Mouse (Mus musculus): ENCODE data around the gene Mettl1. TPM values are rescaled to one million over a fixed set of nuclear protein-coding genes. Genes with fewer than 3 reads are reported as not detected.

Mettl1 gene
- polyA plus RNA-seq, 1 experiment: 12.1 TPM

DNA sequence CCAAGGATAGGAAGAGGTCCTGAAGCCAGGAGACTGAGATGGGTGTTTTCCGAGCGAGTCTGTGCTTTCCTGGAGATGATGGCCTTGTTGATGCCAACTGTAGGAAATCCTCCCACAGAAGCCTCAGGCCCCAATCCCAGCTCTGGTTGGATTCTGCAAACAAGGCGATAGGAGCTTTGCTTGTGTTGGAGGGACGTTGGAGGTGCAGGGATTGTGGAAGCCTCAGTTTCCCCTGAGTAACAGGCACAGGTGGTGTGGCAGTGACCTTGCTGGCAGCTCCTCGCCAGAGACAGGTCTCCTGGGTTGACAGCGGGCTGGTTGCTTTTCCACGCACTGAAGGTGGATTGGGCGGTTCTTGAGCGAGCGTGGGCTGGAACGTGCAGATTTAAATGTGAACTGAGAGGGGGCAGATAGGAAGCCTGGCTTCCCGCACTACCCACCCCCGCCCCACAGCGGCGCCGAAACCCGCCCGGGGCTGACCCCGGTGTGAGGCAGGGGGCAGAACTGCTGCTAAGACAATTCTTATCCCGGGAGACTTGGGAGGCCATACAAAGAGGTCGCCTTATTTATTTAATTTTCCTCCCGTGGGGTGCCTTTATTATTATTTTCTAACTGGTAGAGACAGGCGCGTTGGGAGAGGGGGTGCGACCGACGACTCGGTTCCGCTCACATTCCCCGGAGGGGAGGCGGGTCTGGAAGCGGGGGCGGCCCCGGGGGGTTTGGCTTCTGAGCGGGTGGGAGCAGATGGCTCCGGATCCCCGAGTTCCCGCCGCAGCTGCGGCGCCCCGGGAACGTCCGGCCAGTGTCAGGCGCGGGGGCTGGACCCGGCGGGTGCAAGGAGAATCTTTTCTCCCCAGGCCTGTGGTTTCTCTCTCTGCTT, 39.9 kb downstream of the Mettl1 start:
- H3K4me1 ChIP-seq: peaks cover 36% of the 10 kb centered on the region
- peaks cover 82% of the 10 kb centered on the region for H3K36me3 ChIP-seq (replicated peaks; ENCODE audit: low read length)
- no peaks in the 10 kb centered on the region for H3K27me3 ChIP-seq (replicated peaks)
- TF ChIP-seq FLI1 (IDR thresholded peaks at IDR 0.05; ENCODE audit: low read length): no peak
- no peak for TF ChIP-seq GATA1 (IDR thresholded peaks at IDR 0.05; ENCODE audit: borderline replicate concordance, low read length)
- H3K9me3 ChIP-seq: peaks cover 6% of the 10 kb centered on the region; the same call in 1 of the 2 replicates
- H3K4me3 ChIP-seq (replicated peaks): no peak overlapping the region

GRCm38 (mm10) chr10:127081996-127082620, 40.9 kb downstream of the Mettl1 start:
- peaks cover 92% of the 10 kb centered on the region for H3K36me3 ChIP-seq (replicated peaks; ENCODE audit: low read length)
- no peaks in the 10 kb centered on the region for H3K27me3 ChIP-seq (replicated peaks)
- H3K4me3 ChIP-seq (replicated peaks): no peak overlapping the region
- peaks cover 27% of the 10 kb centered on the region for H3K4me1 ChIP-seq
- H3K9me3 ChIP-seq: peaks cover 6% of the 10 kb centered on the region; the same call in 1 of the 2 replicates
- TF ChIP-seq FLI1 (IDR thresholded peaks at IDR 0.05; ENCODE audit: low read length) (no peak), GATA1 (IDR thresholded peaks at IDR 0.05; ENCODE audit: borderline replicate concordance, low read length) (no peak)

GRCm38 (mm10) chr10:127083292-127083914, 42.2 kb downstream of the Mettl1 start:
- no peaks in the 10 kb centered on the region for H3K27me3 ChIP-seq (replicated peaks)
- H3K4me3 ChIP-seq (replicated peaks): no peak overlapping the region
- no peak for TF ChIP-seq GATA1 (IDR thresholded peaks at IDR 0.05; ENCODE audit: borderline replicate concordance, low read length)
- H3K9me3 ChIP-seq: peaks cover 6% of the 10 kb centered on the region; the same call in 1 of the 2 replicates
- peaks cover 15% of the 10 kb centered on the region for H3K4me1 ChIP-seq
- H3K36me3 ChIP-seq (replicated peaks; ENCODE audit: low read length): peaks cover 95% of the 10 kb centered on the region

DNA sequence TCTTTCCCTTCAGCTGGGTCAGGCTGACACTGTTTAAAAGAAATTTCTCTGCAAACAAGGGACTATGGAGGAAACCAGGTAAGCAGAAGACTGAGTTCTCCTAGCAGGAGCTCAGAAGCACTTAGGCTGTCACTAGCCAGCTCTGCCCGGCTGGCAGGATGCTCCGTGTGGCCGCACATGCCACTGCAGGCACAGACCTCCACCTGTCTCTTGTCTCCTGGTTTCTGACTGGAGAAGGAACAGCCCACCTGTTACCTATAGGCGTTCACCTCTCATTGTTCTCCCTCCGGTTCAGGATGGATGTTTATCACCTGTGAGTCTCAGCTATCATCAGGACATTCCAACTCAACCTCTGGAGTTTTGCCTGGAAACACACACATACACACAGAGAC, 42.7 kb downstream of the Mettl1 start:
- TF ChIP-seq GATA1 (IDR thresholded peaks at IDR 0.05; ENCODE audit: borderline replicate concordance, low read length) (no peak), FLI1 (IDR thresholded peaks at IDR 0.05; ENCODE audit: low read length) (no peak)
- peaks cover 96% of the 10 kb centered on the region for H3K36me3 ChIP-seq (replicated peaks; ENCODE audit: low read length)
- peaks cover 6% of the 10 kb centered on the region; the same call in 1 of the 2 replicates for H3K9me3 ChIP-seq
- H3K27me3 ChIP-seq (replicated peaks): no peaks in the 10 kb centered on the region
- H3K4me1 ChIP-seq: peaks cover 13% of the 10 kb centered on the region
- H3K4me3 ChIP-seq (replicated peaks): no peak overlapping the region

GRCm38 (mm10) chr10:127085052-127085451, 43.8 kb downstream of the Mettl1 start:
- Histone ChIP-seq H3K9me3 (peaks cover 6% of the 10 kb centered on the region; the same call in 1 of the 2 replicates), H3K36me3 (replicated peaks; ENCODE audit: low read length) (peaks cover 96% of the 10 kb centered on the region), H3K4me1 (peaks cover 13% of the 10 kb centered on the region), H3K27me3 (replicated peaks) (no peaks in the 10 kb centered on the region), H3K4me3 (replicated peaks) (no peak overlapping the region)
- TF ChIP-seq FLI1 (IDR thresholded peaks at IDR 0.05; ENCODE audit: low read length): no peak
- no peak for TF ChIP-seq GATA1 (IDR thresholded peaks at IDR 0.05; ENCODE audit: borderline replicate concordance, low read length)

DNA sequence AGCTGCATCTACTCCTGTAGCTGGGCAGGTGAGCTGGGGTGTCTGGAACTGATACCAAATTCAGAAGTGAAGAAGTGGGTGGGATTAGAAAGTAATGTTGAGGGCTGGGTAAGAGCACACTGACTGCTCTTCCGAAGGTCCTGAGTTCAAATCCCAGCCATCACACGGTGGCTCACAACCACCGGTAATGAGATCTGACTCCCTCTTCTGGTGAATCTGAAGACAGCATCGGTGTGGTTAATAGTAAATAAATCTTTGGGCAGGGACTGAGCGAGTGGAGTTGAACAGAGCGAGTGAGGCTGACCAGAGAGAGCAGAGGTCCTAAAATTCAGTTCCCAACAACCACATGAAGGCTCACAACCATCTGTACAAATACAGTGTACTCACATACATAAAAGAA, 44.4 kb downstream of the Mettl1 start:
- Histone ChIP-seq H3K27me3 (replicated peaks) (no peaks in the 10 kb centered on the region), H3K9me3 (peaks cover 4% of the 10 kb centered on the region; the same call in 1 of the 2 replicates), H3K36me3 (replicated peaks; ENCODE audit: low read length) (peaks cover 96% of the 10 kb centered on the region), H3K4me3 (replicated peaks) (no peak overlapping the region), H3K4me1 (peaks cover 17% of the 10 kb centered on the region)
- no peak for TF ChIP-seq GATA1 (IDR thresholded peaks at IDR 0.05; ENCODE audit: borderline replicate concordance, low read length)
- no peak for TF ChIP-seq FLI1 (IDR thresholded peaks at IDR 0.05; ENCODE audit: low read length)

GRCm38 (mm10) chr10:127090560-127091411, 49.6 kb downstream of the Mettl1 start:
- Histone ChIP-seq H3K27me3 (replicated peaks) (no peaks in the 10 kb centered on the region), H3K36me3 (replicated peaks; ENCODE audit: low read length) (peaks cover 96% of the 10 kb centered on the region), H3K4me3 (replicated peaks) (no peak overlapping the region), H3K4me1 (peaks cover 45% of the 10 kb centered on the region), H3K9me3 (peaks cover 9% of the 10 kb centered on the region)
- TF ChIP-seq GATA1 (IDR thresholded peaks at IDR 0.05; ENCODE audit: borderline replicate concordance, low read length) (no peak), FLI1 (IDR thresholded peaks at IDR 0.05; ENCODE audit: low read length) (no peak)

GRCm38 (mm10) chr10:127091507-127092396, 50.5 kb downstream of the Mettl1 start:
- Histone ChIP-seq H3K4me1 (peaks cover 49% of the 10 kb centered on the region), H3K27me3 (replicated peaks) (no peaks in the 10 kb centered on the region), H3K36me3 (replicated peaks; ENCODE audit: low read length) (peaks cover 98% of the 10 kb centered on the region), H3K9me3 (peaks cover 9% of the 10 kb centered on the region), H3K4me3 (replicated peaks) (no peak overlapping the region)
- TF ChIP-seq FLI1 (IDR thresholded peaks at IDR 0.05; ENCODE audit: low read length) (no peak), GATA1 (IDR thresholded peaks at IDR 0.05; ENCODE audit: borderline replicate concordance, low read length) (no peak)

All from megakaryocyte, embryonic 14.5 days (primary cell).